Mouse (Mus musculus): ENCODE data around the gene Tacr2. TPM values are rescaled to one million over a fixed set of nuclear protein-coding genes. Genes with fewer than 3 reads are reported as not detected.

The Tacr2 gene
- polyA plus RNA-seq, 1 experiment from 2014 or later: 1.4 TPM

GRCm38 (mm10) chr10:62218789-62219172 lies 33.5 kb upstream of the Tacr2 start:
- WGBS: 62% methylated on average over 7 of the region's 7 CpGs
- no peak overlapping the region for H3K9ac ChIP-seq (ENCODE audit: low read length)
- H3K27me3 ChIP-seq (ENCODE audit: control insufficient read depth, insufficient read depth, low read length): no peaks in the 10 kb centered on the region
- peak overlapping the region; percentile 47 for H3K27ac ChIP-seq (ENCODE audit: low read length)
- H3K4me1 ChIP-seq (ENCODE audit: control insufficient read depth, insufficient read depth, low read length): peaks cover 51% of the 10 kb centered on the region
- H3K36me3 ChIP-seq (ENCODE audit: control insufficient read depth, insufficient read depth, low read length): no peaks in the 10 kb centered on the region
- no peaks in the 10 kb centered on the region for H3K9me3 ChIP-seq (replicated peaks; ENCODE audit: control insufficient read depth, low read length)
- no peak overlapping the region for H3K4me2 ChIP-seq (ENCODE audit: low read depth, low read length)
- H3K4me3 ChIP-seq (replicated peaks; ENCODE audit: low read length): no peak overlapping the region
- 0 out of 2 replicates have a peak, but pooled peaks have one; percentile 1 for ATAC-seq (ENCODE audit: insufficient read depth, low FRiP score)

DNA sequence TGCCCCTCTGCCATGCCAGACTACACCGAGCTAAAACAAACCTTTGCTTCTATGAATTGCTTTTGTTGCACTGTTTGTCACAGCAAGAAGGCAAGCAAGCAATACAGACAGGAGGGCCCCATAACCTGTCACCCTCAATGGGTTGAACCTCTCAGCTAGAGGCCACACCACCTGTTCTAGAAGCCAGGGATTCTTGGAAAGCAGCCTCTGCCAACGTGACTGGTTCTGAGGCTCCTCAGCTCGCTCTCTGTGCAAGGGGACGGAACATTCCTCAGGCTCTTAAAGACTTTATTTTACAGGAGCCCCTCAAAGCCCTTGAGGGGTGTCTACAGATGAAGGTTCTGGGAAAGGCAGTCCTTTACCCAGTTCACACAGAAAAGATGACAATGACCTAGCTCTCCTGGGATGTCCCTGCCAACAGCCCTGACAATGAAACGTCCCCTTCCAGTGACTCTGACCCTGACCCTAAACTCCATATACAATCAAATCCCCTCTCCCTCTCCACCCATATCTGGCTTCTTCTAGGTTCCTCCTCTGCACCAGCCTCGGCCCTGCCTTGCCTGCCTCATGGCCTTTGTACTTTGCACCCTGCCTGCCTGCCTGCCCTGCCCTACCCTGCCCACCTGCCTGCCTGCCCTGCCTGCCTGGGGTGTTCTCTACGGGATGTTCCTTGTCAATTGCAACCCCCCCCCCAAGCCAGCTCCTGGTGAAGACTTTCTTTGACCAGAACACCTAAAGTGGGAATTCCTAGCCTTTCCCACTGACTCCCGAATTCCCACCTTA lies 31.3 kb upstream of the Tacr2 start:
- Histone ChIP-seq H3K4me1 (ENCODE audit: control insufficient read depth, insufficient read depth, low read length) (peaks cover 53% of the 10 kb centered on the region), H3K27ac (ENCODE audit: low read length) (peak overlapping the region; percentile 93), H3K9me3 (replicated peaks; ENCODE audit: control insufficient read depth, low read length) (no peaks in the 10 kb centered on the region), H3K27me3 (ENCODE audit: control insufficient read depth, insufficient read depth, low read length) (no peaks in the 10 kb centered on the region), H3K9ac (ENCODE audit: low read length) (peak overlapping the region; percentile 51; the same call in 1 of the 2 replicates), H3K36me3 (ENCODE audit: control insufficient read depth, insufficient read depth, low read length) (no peaks in the 10 kb centered on the region), H3K4me3 (replicated peaks; ENCODE audit: low read length) (no peak overlapping the region), H3K4me2 (ENCODE audit: low read depth, low read length) (peak overlapping the region; percentile 28; the same call in 1 of the 2 replicates)
- ATAC-seq (ENCODE audit: insufficient read depth, low FRiP score): peak; percentile 64; the same call in 1 of the 2 replicates
- WGBS: 61% methylated on average over 8 of the region's 8 CpGs

DNA sequence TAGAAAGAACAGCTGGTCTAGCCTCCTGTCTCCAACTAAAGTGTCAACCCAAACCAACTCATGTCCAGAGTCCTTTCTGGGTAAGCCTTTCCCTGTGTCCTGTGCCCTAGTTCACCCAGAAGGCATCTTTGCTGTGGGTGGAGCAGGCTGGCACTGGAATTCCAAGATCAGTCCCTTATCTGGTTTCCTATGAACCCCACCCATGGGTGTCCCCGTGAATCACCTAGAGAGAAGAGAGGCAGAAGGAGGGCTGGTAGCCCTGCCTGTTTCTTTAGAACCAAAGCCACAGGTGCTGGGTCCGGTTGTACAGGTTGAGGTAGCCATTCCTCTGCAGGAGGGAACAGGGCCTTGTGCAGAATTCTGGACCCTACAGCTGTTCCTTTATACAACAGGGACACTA lies 30.6 kb upstream of the Tacr2 start:
- Histone ChIP-seq H3K9ac (ENCODE audit: low read length) (no peak overlapping the region), H3K27me3 (ENCODE audit: control insufficient read depth, insufficient read depth, low read length) (no peaks in the 10 kb centered on the region), H3K36me3 (ENCODE audit: control insufficient read depth, insufficient read depth, low read length) (no peaks in the 10 kb centered on the region), H3K9me3 (replicated peaks; ENCODE audit: control insufficient read depth, low read length) (no peaks in the 10 kb centered on the region), H3K4me1 (ENCODE audit: control insufficient read depth, insufficient read depth, low read length) (peaks cover 46% of the 10 kb centered on the region), H3K4me3 (replicated peaks; ENCODE audit: low read length) (no peak overlapping the region), H3K4me2 (ENCODE audit: low read depth, low read length) (peak overlapping the region; percentile 28; the same call in 1 of the 2 replicates), H3K27ac (ENCODE audit: low read length) (peak overlapping the region; percentile 93)
- WGBS: 52% methylated on average over 2 of the region's 2 CpGs
- ATAC-seq (ENCODE audit: insufficient read depth, low FRiP score): peak; percentile 36; the same call in 1 of the 2 replicates

DNA sequence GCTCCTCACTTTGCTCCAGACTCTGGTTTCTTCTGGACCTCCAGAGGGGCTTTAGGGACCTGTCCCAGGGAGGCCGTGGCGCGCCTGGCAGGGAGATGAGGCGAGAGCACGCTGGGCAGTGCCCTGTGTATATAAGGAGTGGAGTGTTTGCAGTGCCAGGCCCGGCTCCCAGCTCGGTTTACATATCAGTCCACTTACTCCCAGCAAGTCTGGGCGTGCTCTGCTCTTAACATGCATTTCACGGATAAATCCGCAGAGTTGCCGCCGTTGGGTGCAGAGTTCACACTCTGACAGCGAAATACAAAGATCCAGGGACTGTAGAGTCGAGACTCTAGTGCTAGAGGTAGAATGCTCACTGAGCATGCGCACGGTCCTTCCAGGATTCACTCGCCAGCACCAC lies 29.5 kb upstream of the Tacr2 start:
- 43% methylated on average over 17 of the region's 17 CpGs for WGBS
- no peaks in the 10 kb centered on the region for H3K36me3 ChIP-seq (ENCODE audit: control insufficient read depth, insufficient read depth, low read length)
- ATAC-seq (ENCODE audit: insufficient read depth, low FRiP score): peak; percentile 84

GRCm38 (mm10) chr10:62224231-62224630 lies 28.0 kb upstream of the Tacr2 start:
- peak overlapping the region; percentile 93 for H3K27ac ChIP-seq (ENCODE audit: low read length)
- H3K4me3 ChIP-seq (replicated peaks; ENCODE audit: low read length): no peak overlapping the region
- H3K27me3 ChIP-seq (ENCODE audit: control insufficient read depth, insufficient read depth, low read length): no peaks in the 10 kb centered on the region
- H3K4me2 ChIP-seq (ENCODE audit: low read depth, low read length): no peak overlapping the region
- no peaks in the 10 kb centered on the region for H3K36me3 ChIP-seq (ENCODE audit: control insufficient read depth, insufficient read depth, low read length)
- 49% methylated on average over 6 of the region's 6 CpGs for WGBS
- H3K4me1 ChIP-seq (ENCODE audit: control insufficient read depth, insufficient read depth, low read length): peaks cover 44% of the 10 kb centered on the region
- ATAC-seq (ENCODE audit: insufficient read depth, low FRiP score): no peak
- H3K9ac ChIP-seq (ENCODE audit: low read length): 0 out of 2 replicates have a peak overlapping the region, but pooled peaks have one; percentile 23
- H3K9me3 ChIP-seq (replicated peaks; ENCODE audit: control insufficient read depth, low read length): no peaks in the 10 kb centered on the region

More for the DNA sequence above, 29.5 kb upstream of the Tacr2 start:
- Histone ChIP-seq H3K4me1 (ENCODE audit: control insufficient read depth, insufficient read depth, low read length) (peaks cover 39% of the 10 kb centered on the region), H3K27ac (ENCODE audit: low read length) (peak overlapping the region; percentile 93), H3K9me3 (replicated peaks; ENCODE audit: control insufficient read depth, low read length) (no peaks in the 10 kb centered on the region), H3K27me3 (ENCODE audit: control insufficient read depth, insufficient read depth, low read length) (no peaks in the 10 kb centered on the region), H3K4me2 (ENCODE audit: low read depth, low read length) (peak overlapping the region; percentile 36; the same call in 1 of the 2 replicates), H3K9ac (ENCODE audit: low read length) (peak overlapping the region; percentile 56), H3K4me3 (replicated peaks; ENCODE audit: low read length) (no peak overlapping the region)

- Histone ChIP-seq H3K4me1 (ENCODE audit: control insufficient read depth, insufficient read depth, low read length) (peaks cover 42% of the 10 kb centered on the region), H3K27me3 (ENCODE audit: control insufficient read depth, insufficient read depth, low read length) (no peaks in the 10 kb centered on the region), H3K4me2 (ENCODE audit: low read depth, low read length) (no peak overlapping the region), H3K9ac (ENCODE audit: low read length) (no peak overlapping the region), H3K4me3 (replicated peaks; ENCODE audit: low read length) (no peak overlapping the region), H3K9me3 (replicated peaks; ENCODE audit: control insufficient read depth, low read length) (no peaks in the 10 kb centered on the region), H3K27ac (ENCODE audit: low read length) (no peak overlapping the region), H3K36me3 (ENCODE audit: control insufficient read depth, insufficient read depth, low read length) (no peaks in the 10 kb centered on the region)
- 68% methylated on average over 7 of the region's 7 CpGs for WGBS
- ATAC-seq (ENCODE audit: insufficient read depth, low FRiP score): no peak
Measured at GRCm38 (mm10) chr10:62225839-62226238, 26.4 kb upstream of the Tacr2 start.

GRCm38 (mm10) chr10:62228126-62228525 lies 24.1 kb upstream of the Tacr2 start:
- Histone ChIP-seq H3K27ac (ENCODE audit: low read length) (no peak overlapping the region), H3K36me3 (ENCODE audit: control insufficient read depth, insufficient read depth, low read length) (no peaks in the 10 kb centered on the region), H3K4me2 (ENCODE audit: low read depth, low read length) (peak overlapping the region; percentile 90), H3K4me1 (ENCODE audit: control insufficient read depth, insufficient read depth, low read length) (peaks cover 32% of the 10 kb centered on the region), H3K9me3 (replicated peaks; ENCODE audit: control insufficient read depth, low read length) (no peaks in the 10 kb centered on the region), H3K27me3 (ENCODE audit: control insufficient read depth, insufficient read depth, low read length) (no peaks in the 10 kb centered on the region), H3K9ac (ENCODE audit: low read length) (no peak overlapping the region; the same call in 1 of the 2 replicates), H3K4me3 (replicated peaks; ENCODE audit: low read length) (no peak overlapping the region)
- WGBS: 55% methylated on average over 6 of the region's 6 CpGs
- no peak for ATAC-seq (ENCODE audit: insufficient read depth, low FRiP score)

DNA sequence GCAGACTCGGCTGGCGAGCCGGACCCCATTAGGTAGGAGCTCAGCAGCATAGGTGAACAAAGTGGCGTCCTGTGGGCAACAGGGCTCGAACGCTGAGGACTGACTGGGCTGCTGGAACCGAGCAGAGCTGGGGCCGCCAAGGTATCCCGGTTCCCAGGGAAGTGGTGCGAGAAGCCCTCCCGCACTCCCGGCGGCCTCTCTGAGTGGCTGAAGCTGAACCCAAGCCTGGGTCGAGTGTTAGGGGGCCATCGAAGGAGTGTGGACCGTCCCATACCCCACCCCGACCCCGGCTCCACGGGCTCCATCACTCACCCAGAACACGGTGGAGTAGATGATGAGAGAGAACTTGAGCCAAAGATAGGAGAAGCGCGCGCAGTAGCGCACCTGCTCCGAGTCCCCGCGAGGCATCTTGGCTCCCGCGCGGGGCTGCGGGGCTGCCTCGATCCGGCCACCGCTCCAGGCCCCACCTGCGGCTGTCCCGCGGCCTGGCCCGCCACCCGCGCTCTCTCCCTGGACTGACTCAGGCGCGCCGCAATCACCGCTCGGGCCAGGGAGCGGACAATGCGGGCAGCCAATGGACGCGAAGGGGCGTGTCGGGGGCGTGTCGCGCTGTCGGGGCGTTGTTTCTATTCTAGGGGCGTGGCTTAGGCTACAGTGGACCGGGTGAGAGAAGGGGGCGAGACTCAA lies 21.4 kb upstream of the Tacr2 start, which contains the start of gene Tspan15:
Gene Tspan15, minus strand, starts transcription at position 544 of the 687 bp plus-strand sequence.
- Histone ChIP-seq H3K9me3 (replicated peaks; ENCODE audit: control insufficient read depth, low read length) (no peaks in the 10 kb centered on the region), H3K4me1 (ENCODE audit: control insufficient read depth, insufficient read depth, low read length) (peaks cover 23% of the 10 kb centered on the region), H3K4me3 (replicated peaks; ENCODE audit: low read length) (peak within 1 kb of the TSS; percentile 77), H3K27me3 (ENCODE audit: control insufficient read depth, insufficient read depth, low read length) (no peaks in the 10 kb centered on the region), H3K36me3 (ENCODE audit: control insufficient read depth, insufficient read depth, low read length) (no peaks in the 10 kb centered on the region), H3K27ac (ENCODE audit: low read length) (peak within 1 kb of the TSS; percentile 15; the same call in 1 of the 2 replicates), H3K4me2 (ENCODE audit: low read depth, low read length) (peak within 1 kb of the TSS; percentile 90), H3K9ac (ENCODE audit: low read length) (peak within 1 kb of the TSS; percentile 86)
- ATAC-seq (ENCODE audit: insufficient read depth, low FRiP score): peak; percentile 96
- under 1% methylated on average over 59 of the region's 59 CpGs for WGBS

DNA sequence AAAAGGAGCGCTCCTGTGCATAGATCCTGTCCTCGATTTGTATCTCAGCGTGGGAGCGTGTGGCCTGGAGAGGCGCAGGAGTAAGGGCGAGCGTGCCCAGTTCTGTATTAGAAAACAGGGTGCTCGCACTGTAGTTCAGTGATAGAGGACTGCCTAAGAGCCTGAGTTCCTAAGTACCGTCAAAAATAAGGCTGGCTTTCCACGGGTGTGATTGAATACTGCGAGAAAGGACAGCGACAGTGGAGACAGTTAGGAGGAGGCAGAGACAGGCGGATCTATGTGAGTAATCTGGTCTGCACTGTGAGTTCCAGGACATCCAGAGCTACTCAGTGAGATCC lies 20.9 kb upstream of the Tacr2 start:
- Histone ChIP-seq H3K27ac (ENCODE audit: low read length) (0 out of 2 replicates have a peak overlapping the region, but pooled peaks have one; percentile 14), H3K4me1 (ENCODE audit: control insufficient read depth, insufficient read depth, low read length) (peaks cover 23% of the 10 kb centered on the region), H3K9ac (ENCODE audit: low read length) (peak overlapping the region; percentile 67), H3K27me3 (ENCODE audit: control insufficient read depth, insufficient read depth, low read length) (no peaks in the 10 kb centered on the region), H3K4me2 (ENCODE audit: low read depth, low read length) (peak overlapping the region; percentile 90), H3K9me3 (replicated peaks; ENCODE audit: control insufficient read depth, low read length) (no peaks in the 10 kb centered on the region), H3K36me3 (ENCODE audit: control insufficient read depth, insufficient read depth, low read length) (no peaks in the 10 kb centered on the region), H3K4me3 (replicated peaks; ENCODE audit: low read length) (peak overlapping the region; percentile 77)
- ATAC-seq (ENCODE audit: insufficient read depth, low FRiP score): no peak
- WGBS: 3% methylated on average over 13 of the region's 13 CpGs

Data from stomach, embryonic 16.5 days (tissue).